Comparison of ENCODE assay signal across 8 mouse cellular contexts in genomic region chr6:50110379-50110941, GRCm38 (mm10). TPM values are rescaled to one million over a fixed set of nuclear protein-coding genes. Genes with fewer than 3 reads are reported as not detected.
A peak's percentile ranks its signal among the peaks of the same experiment; 100 is the strongest.
DNase-seq lines count a peak whose midpoint lies in the region; ATAC-seq and TF ChIP-seq lines count a peak whose summit lies in the region.

No protein-coding gene starts in this region.

- peaks cover 7% of the 10 kb centered on the region; the same call in 1 of the 2 replicates for H3K4me1 ChIP-seq in embryonic facial prominence, embryonic 14.5 days (ENCODE audit: control insufficient read depth, insufficient read depth, low read length)
- peaks cover 3% of the 10 kb centered on the region for H3K4me1 ChIP-seq in liver, adult 2 months (ENCODE audit: control insufficient read depth, insufficient read depth, low read length)
- H3K4me1 ChIP-seq in stomach, embryonic 15.5 days: peaks cover 10% of the 10 kb centered on the region; the same call in 1 of the 2 replicates

- H3K27ac ChIP-seq in embryonic facial prominence, embryonic 14.5 days (replicated peaks; ENCODE audit: low read depth, low read length): peak overlapping the region; percentile 80
- peak overlapping the region; percentile 71 for H3K27ac ChIP-seq in liver, adult 2 months (replicated peaks; ENCODE audit: insufficient read depth, low read depth, low read length)
- peak overlapping the region; percentile 77 for H3K27ac ChIP-seq in stomach, embryonic 15.5 days

- no peaks in the 10 kb centered on the region for H3K27me3 ChIP-seq in embryonic facial prominence, embryonic 14.5 days (replicated peaks; ENCODE audit: control insufficient read depth, insufficient read depth, low read length)
- no peaks in the 10 kb centered on the region for H3K27me3 ChIP-seq in liver, adult 2 months (ENCODE audit: control insufficient read depth, insufficient read depth, low read length)
- peaks cover 10% of the 10 kb centered on the region for H3K27me3 ChIP-seq in myocyte (ENCODE audit: control insufficient read depth, insufficient read depth, insufficient read length)
- H3K27me3 ChIP-seq in stomach, embryonic 15.5 days (replicated peaks): no peaks in the 10 kb centered on the region

- intact Hi-C loops in heart, postnatal 25 days (cut with DNase I): loop anchor here (5.0 kb wide), 1 partner anchor 593 kb away; no protein-coding TSS in a partner anchor

- peaks cover 7% of the 10 kb centered on the region; the same call in 1 of the 2 replicates for H3K79me2 ChIP-seq in liver, adult 2 months (ENCODE audit: control insufficient read depth, insufficient read depth, low read length)
- H3K79me2 ChIP-seq in myocyte (ENCODE audit: control insufficient read depth, insufficient read depth): peaks cover 9% of the 10 kb centered on the region

- H3K36me3 ChIP-seq in embryonic facial prominence, embryonic 14.5 days (ENCODE audit: control insufficient read depth, insufficient read depth, low read length): no peaks in the 10 kb centered on the region
- H3K36me3 ChIP-seq in liver, adult 2 months (ENCODE audit: control insufficient read depth, insufficient read depth, low read length): no peaks in the 10 kb centered on the region
- H3K36me3 ChIP-seq in myocyte (ENCODE audit: control insufficient read depth, insufficient read depth): no peaks in the 10 kb centered on the region
- no peaks in the 10 kb centered on the region for H3K36me3 ChIP-seq in stomach, embryonic 15.5 days

- DNase-seq in gastrocnemius, adult 18-20 months (ENCODE audit: low spot score): peak; percentile 35
- DNase-seq in gastrocnemius, postnatal 25 days: no peak
- peak; percentile 26 for DNase-seq in MEL-GATA-1-ER (ENCODE audit: extremely low read depth, low read depth)
- peak; percentile 61 for DNase-seq in embryonic facial prominence, embryonic 14.5 days (ENCODE audit: low spot score)
- DNase-seq in heart, postnatal 25 days (ENCODE audit: low spot score): peak; percentile 6
- peak; percentile 56 for DNase-seq in liver, adult 2 months (ENCODE audit: extremely low read depth, low read depth, low spot score)

- WGBS in embryonic facial prominence, embryonic 14.5 days: 0% methylated on average over 12 of the region's 72 CpGs
- WGBS in liver, adult 2 months: under 1% methylated on average over 72 of the region's 72 CpGs
- under 1% methylated on average over 47 of the region's 72 CpGs for WGBS in stomach, embryonic 15.5 days

- TF ChIP-seq CTCF in liver, adult 2 months (IDR thresholded peaks at IDR 0.05; ENCODE audit: low read depth, low read length): no peak

- 0 out of 2 replicates have a peak, but pooled peaks have one; percentile 9 for TF ChIP-seq POLR2A in liver, adult 2 months (IDR thresholded peaks at IDR 0.05; ENCODE audit: extremely low read depth, insufficient read depth, low read length)
- peak; percentile 39 for TF ChIP-seq POLR2A in myocyte (IDR thresholded peaks at IDR 0.05; ENCODE audit: insufficient read length, low read depth)

- H3K4me2 ChIP-seq in embryonic facial prominence, embryonic 14.5 days (ENCODE audit: low read depth, low read length): peak overlapping the region; percentile 76
- peak overlapping the region; percentile 91 for H3K4me2 ChIP-seq in myocyte (ENCODE audit: low read depth)
- peak overlapping the region; percentile 91 for H3K4me2 ChIP-seq in stomach, embryonic 15.5 days

- peak overlapping the region; percentile 92 for H3K9ac ChIP-seq in embryonic facial prominence, embryonic 14.5 days (ENCODE audit: low read depth, low read length)
- H3K9ac ChIP-seq in liver, adult 2 months (ENCODE audit: low read depth, low read length): peak overlapping the region; percentile 87
- H3K9ac ChIP-seq in stomach, embryonic 15.5 days: peak overlapping the region; percentile 76

- peak overlapping the region; percentile 92 for H3ac ChIP-seq in myocyte (ENCODE audit: control insufficient read depth, insufficient read length)

- H3K9me3 ChIP-seq in embryonic facial prominence, embryonic 14.5 days (ENCODE audit: control insufficient read depth, low read length): no peaks in the 10 kb centered on the region
- no peaks in the 10 kb centered on the region for H3K9me3 ChIP-seq in stomach, embryonic 15.5 days

- ATAC-seq in embryonic facial prominence, embryonic 14.5 days (ENCODE audit: low read depth): peak; percentile 68
- ATAC-seq in stomach, embryonic 15.5 days (ENCODE audit: insufficient read depth, low FRiP score, low read depth): peak; percentile 63

- peak overlapping the region; percentile 85 for H3K4me3 ChIP-seq in embryonic facial prominence, embryonic 14.5 days (ENCODE audit: low read depth, low read length)
- peak overlapping the region; percentile 90 for H3K4me3 ChIP-seq in liver, adult 2 months (ENCODE audit: insufficient read depth, low read depth, low read length)
- peak overlapping the region; percentile 57 for H3K4me3 ChIP-seq in myocyte
- peak overlapping the region; percentile 84 for H3K4me3 ChIP-seq in stomach, embryonic 15.5 days (replicated peaks)

TF ChIP-seq in myocyte, 11 proteins besides CTCF, POLR2A, EP300 and RAD21:
- TF ChIP-seq MYOG (IDR thresholded peaks at IDR 0.05; ENCODE audit: control insufficient read depth in 1 of 3, insufficient read depth in 1 of 3, insufficient read length in 2 of 3, low read depth in 2 of 3) (peak in 1 of 3 experiments; percentile 45), MAX (IDR thresholded peaks at IDR 0.05; ENCODE audit: low read depth) (no peak)
TF ChIP-seq in myocyte: peak in this region for 1.

RNA-seq across cellular contexts. Expression of gene Mpp6, which starts 0.4 kb away (rescaled TPM):
- 100 to 1,000 TPM; 118 to 119 TPM for total RNA-seq in gastrocnemius, adult 18-20 months (2021)
- total RNA-seq in gastrocnemius, postnatal 25 days (2021): 100 to 1,000 TPM; 124 to 127 TPM
- polyA plus RNA-seq in embryonic facial prominence, embryonic 14.5 days (2014; fragmentation: Nextera tagmentation; extraction: Ambion mirVana): 79.6 and 80.8 TPM in 2 replicates
- total RNA-seq in heart, postnatal 25 days (2021): 10 to 100 TPM; 59.7 to 61.3 TPM
- total RNA-seq in liver, adult 2 months (2014; rRNA removed): 68.2 and 68.3 TPM in 2 replicates
- polyA plus RNA-seq in liver, adult 2 months (2012; rRNA removed): 17.2 and 17.9 TPM in 2 replicates
- 17.2 TPM for polyA plus RNA-seq in myocyte (2012; fragmentation: generic; extraction: Trizol)
- polyA plus RNA-seq in stomach, embryonic 15.5 days (2015; fragmentation: Nextera tagmentation; extraction: Ambion mirVana): 56.2 and 59.0 TPM in 2 replicates
